Mouse (Mus musculus) midbrain, postnatal 0 days (tissue): ENCODE measurements around the gene Bbx. TPM values are rescaled to one million over a fixed set of nuclear protein-coding genes. Genes with fewer than 3 reads are reported as not detected.

Experiments used
- ATAC-seq: fragments of 200-750 bp; cut with Nextera tagmentation; 2 replicates; pipeline ENCODE4 v1.8.0; 2017; ENCODE audit warnings: moderate number of reproducible peaks, mild to moderate bottlenecking, moderate TSS enrichment, moderate library complexity; ENCODE audit not compliant: low FRiP score
- DNase-seq: peaks from one replicate; pipeline ENCODE4 v3.0.0-alpha.2; 2015; ENCODE audit warnings: low spot score
- H3K27ac ChIP-seq: fragments of 300-500 bp; sonication (generic); 2 replicates; pipeline ENCODE4 v1.5.1; 2014; ENCODE audit warnings: low read depth, mild to moderate bottlenecking, low read length, mixed read lengths
- H3K27me3 ChIP-seq: fragments of 300-500 bp; sonication (generic); 2 replicates; pipeline ENCODE4 v1.6.1; 2014; ENCODE audit warnings: low read length, control low read depth, mixed read lengths; ENCODE audit not compliant: insufficient read depth
- H3K36me3 ChIP-seq: fragments of 300-500 bp; sonication (generic); 2 replicates; pipeline ENCODE4 v1.6.1; 2014; ENCODE audit warnings: low read length, control low read depth, mixed read lengths; ENCODE audit not compliant: insufficient read depth
- H3K4me1 ChIP-seq: fragments of 300-500 bp; sonication (generic); 2 replicates; pipeline ENCODE4 v1.6.1; 2014; ENCODE audit warnings: mild to moderate bottlenecking, control low read depth, antibody characterized with exemption, low read length, mixed read lengths; ENCODE audit not compliant: insufficient read depth
- H3K4me2 ChIP-seq: fragments of 300-500 bp; sonication (generic); 2 replicates; pipeline ENCODE4 v1.6.1; 2014; ENCODE audit warnings: low read depth, mild to moderate bottlenecking, low read length, mixed read lengths; ENCODE audit not compliant: poor library complexity, severe bottlenecking
- H3K4me3 ChIP-seq: fragments of 300-500 bp; sonication (generic); 2 replicates; pipeline ENCODE4 v1.5.1; 2014; ENCODE audit warnings: low read depth, mild to moderate bottlenecking, low read length, moderate library complexity
- H3K9ac ChIP-seq: fragments of 300-500 bp; sonication (generic); replicated peaks from 2 replicates; pipeline ENCODE4 v1.6.1; 2014; ENCODE audit warnings: mild to moderate bottlenecking, low read length, moderate library complexity, mixed read lengths; ENCODE audit not compliant: poor library complexity, severe bottlenecking
- H3K9me3 ChIP-seq: fragments of 300-500 bp; sonication (generic); 2 replicates; pipeline ENCODE4 v1.6.1; 2016; ENCODE audit warnings: low read length, control low read depth
- CTCF ChIP-seq: IDR thresholded peaks from 2 replicates; pipeline ENCODE4 v1.5.1; 2016; ENCODE audit warnings: antibody characterized with exemption, mild to moderate bottlenecking
- WGBS: fragments of 180-500 bp; shearing (Covaris S2); extraction: QIAGEN DNeasy Blood & Tissue Kit; methylation state at CpG from one replicate; pipeline ENCODE4 v1.1.7; 2014; 5-methylcytosine and 5-hydroxymethylcytosine counted together
- polyA plus RNA-seq: library from polyadenylated mRNA; unstranded; fragments of >200 nt; fragmentation: Nextera tagmentation; extraction: Ambion mirVana; gene quantifications from 2 replicates; pipeline ENCODE4 v1.2.1, GENCODE M21; 2015
- total RNA-seq: library from RNA; depleted of rRNA; stranded (reverse); fragments of >200 nt; gene quantifications from 2 replicates; pipeline ENCODE4 v1.2.3, GENCODE M21; 2014

Bbx gene
- total and polyA plus RNA-seq, 2 experiments from 2014 or later = 10.7 to 11.8 TPM

DNA sequence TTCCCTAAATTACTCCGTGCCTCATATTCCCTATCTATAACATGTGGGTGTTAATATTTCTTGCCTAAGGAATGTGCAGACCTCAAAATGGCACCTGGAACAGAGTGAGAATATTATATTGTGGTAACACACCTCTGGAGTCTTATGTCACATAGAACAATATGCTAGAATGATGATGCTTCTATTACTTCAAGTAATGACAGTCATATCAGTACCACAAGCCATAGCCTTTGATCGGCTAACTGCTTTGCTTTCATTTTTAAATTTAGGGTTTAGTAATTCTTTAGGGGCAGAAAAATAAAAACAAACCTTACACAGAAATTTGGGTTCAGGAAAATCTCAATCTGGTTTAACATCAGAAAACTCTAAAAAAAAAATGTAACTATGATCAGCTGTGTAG lies 201.6 kb downstream of the Bbx start:
- WGBS = 94% methylated on average over 2 of the region's 2 CpGs
- TF ChIP-seq CTCF = no peak

GRCm38 (mm10) chr16:50228833-50229232 lies 203.4 kb downstream of the Bbx start:
- no peak overlapping the region for H3K9ac ChIP-seq
- no peaks in the 10 kb centered on the region for H3K4me1 ChIP-seq
- no peak for TF ChIP-seq CTCF
- no peak overlapping the region for H3K4me2 ChIP-seq
- DNase-seq (no peak), ATAC-seq (no peak)
- 91% methylated on average over 1 of the region's 1 CpGs for WGBS
- H3K4me3 ChIP-seq = no peak overlapping the region
- H3K36me3 ChIP-seq = no peaks in the 10 kb centered on the region
- H3K27me3 ChIP-seq = no peaks in the 10 kb centered on the region
- H3K27ac ChIP-seq = no peak overlapping the region
- no peaks in the 10 kb centered on the region for H3K9me3 ChIP-seq

More for the DNA sequence above, 201.6 kb downstream of the Bbx start:
- H3K36me3 ChIP-seq = no peaks in the 10 kb centered on the region
- H3K27me3 ChIP-seq = no peaks in the 10 kb centered on the region
- H3K9me3 ChIP-seq = no peaks in the 10 kb centered on the region
- no peaks in the 10 kb centered on the region for H3K4me1 ChIP-seq
- H3K9ac ChIP-seq = no peak overlapping the region
- ATAC-seq (no peak), DNase-seq (no peak)
- H3K4me3 ChIP-seq = no peak overlapping the region
- no peak overlapping the region for H3K27ac ChIP-seq
- H3K4me2 ChIP-seq = no peak overlapping the region

DNA sequence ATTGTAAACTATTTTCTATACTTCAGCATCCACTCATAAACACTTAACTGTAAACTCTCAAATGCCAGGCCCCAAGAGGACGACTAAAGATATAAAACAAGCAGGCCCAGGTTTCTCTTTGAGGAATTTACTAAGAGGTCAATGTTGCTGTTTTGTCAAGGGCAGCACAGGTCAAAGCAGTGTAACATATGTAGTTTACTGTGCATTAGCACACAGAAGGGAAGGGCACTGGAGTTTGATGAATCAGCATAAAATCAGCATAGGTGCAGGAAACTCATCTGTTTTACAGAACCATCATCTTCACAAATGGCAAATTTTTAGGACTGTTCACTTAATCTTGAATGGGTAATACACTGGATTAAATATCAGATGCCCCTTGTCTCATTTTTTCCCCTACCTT lies 205.9 kb downstream of the Bbx start:
- Histone ChIP-seq H3K4me3 (no peak overlapping the region), H3K9ac (no peak overlapping the region), H3K9me3 (no peaks in the 10 kb centered on the region), H3K36me3 (no peaks in the 10 kb centered on the region), H3K27ac (no peak overlapping the region), H3K4me2 (no peak overlapping the region), H3K27me3 (no peaks in the 10 kb centered on the region), H3K4me1 (no peaks in the 10 kb centered on the region)
- no peak for TF ChIP-seq CTCF
- 85% methylated on average over 1 of the region's 1 CpGs for WGBS
- ATAC-seq (no peak), DNase-seq (no peak)

DNA sequence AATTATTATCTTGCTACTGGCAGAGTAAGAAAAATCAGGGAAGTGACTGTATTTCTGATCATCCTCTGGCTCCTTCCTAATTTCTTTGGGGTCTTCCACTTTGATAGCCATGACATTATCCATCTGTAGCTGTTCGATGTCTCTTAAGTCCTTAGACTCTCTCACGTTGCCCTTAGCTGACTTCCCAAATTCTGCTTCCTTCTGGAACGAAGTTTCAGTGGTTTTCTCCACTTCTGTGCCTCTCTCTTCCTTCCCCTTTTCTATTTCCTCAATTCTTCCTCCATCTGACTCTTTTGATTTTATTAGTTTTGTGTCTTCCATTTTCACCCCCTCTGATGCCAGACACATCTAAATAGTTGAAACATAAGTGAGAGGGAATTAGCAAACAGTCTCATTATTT lies 207.2 kb downstream of the Bbx start:
- WGBS = 88% methylated on average over 3 of the region's 3 CpGs
- no peak for ATAC-seq

GRCm38 (mm10) chr16:50220734-50221501 lies 211.3 kb downstream of the Bbx start:
- Histone ChIP-seq H3K36me3 (no peaks in the 10 kb centered on the region), H3K9me3 (no peaks in the 10 kb centered on the region), H3K4me2 (no peak overlapping the region), H3K4me3 (no peak overlapping the region), H3K9ac (no peak overlapping the region), H3K27ac (no peak overlapping the region), H3K4me1 (no peaks in the 10 kb centered on the region), H3K27me3 (no peaks in the 10 kb centered on the region)
- ATAC-seq (no peak), DNase-seq (peak; percentile 56)
- WGBS = 76% methylated on average over 8 of the region's 8 CpGs
- TF ChIP-seq CTCF = no peak

More for the DNA sequence above, 207.2 kb downstream of the Bbx start:
- Histone ChIP-seq H3K4me1 (no peaks in the 10 kb centered on the region), H3K27ac (no peak overlapping the region), H3K4me2 (no peak overlapping the region), H3K9me3 (no peaks in the 10 kb centered on the region), H3K36me3 (no peaks in the 10 kb centered on the region), H3K27me3 (no peaks in the 10 kb centered on the region), H3K9ac (no peak overlapping the region), H3K4me3 (no peak overlapping the region)
- DNase-seq = no peak
- TF ChIP-seq CTCF = no peak

DNA sequence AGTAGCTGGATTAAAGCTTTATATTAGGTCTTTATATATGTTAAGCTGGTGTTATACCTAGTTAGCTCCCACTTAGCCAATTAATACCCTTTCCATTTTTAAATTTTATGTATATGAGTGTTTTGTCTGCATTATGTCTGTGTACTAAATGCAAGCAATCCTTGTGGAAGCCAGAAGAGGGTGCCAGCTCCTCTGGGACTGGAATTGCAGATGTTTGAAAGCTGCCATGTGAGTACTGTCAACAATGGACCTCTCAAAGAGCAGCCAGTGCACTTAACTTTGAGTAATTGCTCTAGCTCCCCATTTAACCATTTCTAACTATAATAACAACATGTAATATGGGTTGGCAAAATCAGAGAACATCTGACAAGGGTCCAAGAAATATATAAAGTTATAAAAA lies 215.1 kb downstream of the Bbx start:
- peak; percentile 31 for TF ChIP-seq CTCF
- Histone ChIP-seq H3K36me3 (no peaks in the 10 kb centered on the region), H3K4me3 (no peak overlapping the region), H3K4me2 (no peak overlapping the region), H3K4me1 (no peaks in the 10 kb centered on the region), H3K27me3 (no peaks in the 10 kb centered on the region), H3K27ac (no peak overlapping the region), H3K9ac (no peak overlapping the region), H3K9me3 (no peaks in the 10 kb centered on the region)
- ATAC-seq (no peak), DNase-seq (no peak)
